Mouse (Mus musculus) ES-E14 (cell line): ENCODE data around the gene Rps27. TPM values are rescaled to one million over a fixed set of nuclear protein-coding genes. Genes with fewer than 3 reads are reported as not detected.
"Not testable (repeated sequence)": the region's sequence is repeated elsewhere in the genome, so short reads cannot be mapped to it uniquely, and the experiment has no call there.

Experiments
- DNase-seq: peaks from one replicate; pipeline ENCODE4 v3.0.0-alpha.2; 2013; ENCODE audit warnings: low read depth, low spot score
- H3K27ac ChIP-seq: 2 replicates; pipeline ENCODE4 v1.5.1; 2012; ENCODE audit warnings: low read depth, mild to moderate bottlenecking, low read length, moderate library complexity, mixed read lengths; ENCODE audit not compliant: poor library complexity, insufficient read depth, severe bottlenecking
- H3K36me3 ChIP-seq: 2 replicates; pipeline ENCODE4 v1.6.1; 2012; ENCODE audit warnings: mild to moderate bottlenecking, low read length, moderate library complexity, mixed read lengths; ENCODE audit not compliant: control insufficient read depth, poor library complexity, insufficient read depth, severe bottlenecking
- H3K4me1 ChIP-seq, 2 experiments: fragments of 150-350 bp in 1 of 2; sonication (generic) in 1 of 2; 2 replicates each; pipeline ENCODE4 v1.6.1; 2012; ENCODE audit warnings: low read length in 2 of 2, mild to moderate bottlenecking in 1 of 2, mixed read lengths in 1 of 2; ENCODE audit not compliant: control insufficient read depth in 2 of 2, insufficient read depth in 2 of 2, poor library complexity in 1 of 2
- H3K4me3 ChIP-seq, 2 experiments: fragments of 150-350 bp in 1 of 2; sonication (generic) in 1 of 2; 2 replicates each; pipeline ENCODE4 v1.5.1; 2012; ENCODE audit warnings: low read length in 2 of 2, low read depth in 1 of 2, mild to moderate bottlenecking in 1 of 2, mixed read lengths in 1 of 2; ENCODE audit not compliant: insufficient read depth in 1 of 2, poor library complexity in 1 of 2, severe bottlenecking in 1 of 2
- H3K9ac ChIP-seq: 2 replicates; pipeline ENCODE4 v1.6.1; 2012; ENCODE audit warnings: low read depth, mild to moderate bottlenecking, low read length, mixed read lengths; ENCODE audit not compliant: poor library complexity, insufficient read depth, severe bottlenecking
- H3K9me3 ChIP-seq: fragments of 150-350 bp; sonication (generic); 2 replicates; pipeline ENCODE4 v1.6.1; 2012; ENCODE audit warnings: low read depth, mild to moderate bottlenecking, low read length; ENCODE audit not compliant: control insufficient read depth, insufficient read depth
- CHD2 ChIP-seq: IDR thresholded peaks from 2 replicates; pipeline ENCODE4 v1.6.1; 2014; ENCODE audit warnings: mild to moderate bottlenecking, low read depth, low read length, inconsistent platforms
- HCFC1 ChIP-seq: IDR thresholded peaks from 2 replicates; pipeline ENCODE4 v1.6.1; 2012; ENCODE audit warnings: low read length, inconsistent platforms, borderline replicate concordance; ENCODE audit not compliant: insufficient read depth
- MAFK ChIP-seq: IDR thresholded peaks from 2 replicates; pipeline ENCODE4 v1.6.1; 2014; ENCODE audit warnings: mild to moderate bottlenecking, low read depth, low read length, inconsistent platforms; ENCODE audit not compliant: insufficient read depth
- ZC3H11A ChIP-seq: IDR thresholded peaks from 2 replicates; pipeline ENCODE4 v1.6.1; 2012; ENCODE audit warnings: low read depth, mild to moderate bottlenecking, inconsistent platforms, low read length, borderline replicate concordance
- ZNF384 ChIP-seq: IDR thresholded peaks from 2 replicates; pipeline ENCODE4 v1.6.1; 2012; ENCODE audit warnings: low read depth, low read length, inconsistent platforms
- in situ Hi-C, 2 experiments: fragments of 600-800 bp; cut with MboI; formaldehyde crosslinking; loops; one replicate each; pipeline ENCODE4 v1.15.1; 2025; ENCODE audit warnings: low sequenced_read_pairs in 2 of 2, inconsistent platforms in 1 of 2; ENCODE audit not compliant: unreplicated experiment in 2 of 2
- total RNA-seq: library from RNA; depleted of rRNA; stranded (reverse); fragments of 300-350 nt; gene quantifications from 2 replicates; pipeline ENCODE4 v1.2.3, GENCODE M21; 2012

The Rps27 gene
- total RNA-seq, 1 experiment = 3,820 TPM

GRCm38 (mm10) chr3:90255194-90255565 lies 41.7 kb upstream of the Rps27 start:
- no peak overlapping the region for H3K27ac ChIP-seq
- TF ChIP-seq MAFK (no peak), CHD2 (no peak)

GRCm38 (mm10) chr3:90254419-90255193 lies 41.2 kb upstream of the Rps27 start:
- H3K4me3 ChIP-seq = peak overlapping the region; percentile 96 to 97
- no peak for TF ChIP-seq ZC3H11A
- TF ChIP-seq MAFK = no peak
- no peak for TF ChIP-seq HCFC1
- TF ChIP-seq ZNF384 = no peak
- peak overlapping the region; percentile 91 for H3K9ac ChIP-seq
- DNase-seq = no peak
- H3K4me1 ChIP-seq = peaks cover 3 to 4% of the 10 kb centered on the region in 2 experiments; a peak in 3 of 4 replicates
- peak overlapping the region; percentile 62; the same call in 1 of the 2 replicates for H3K27ac ChIP-seq
- in situ Hi-C loops = no loop called here
- no peaks in the 10 kb centered on the region for H3K9me3 ChIP-seq
- H3K36me3 ChIP-seq = peaks cover 23% of the 10 kb centered on the region

More at GRCm38 (mm10) chr3:90255194-90255565, 41.7 kb upstream of the Rps27 start:
- Histone ChIP-seq H3K4me1 (peaks cover 3 to 4% of the 10 kb centered on the region in 2 experiments; a peak in 2 of 4 replicates), H3K4me3 (peak overlapping the region; percentile 96 to 97), H3K9ac (peak overlapping the region; percentile 91), H3K36me3 (peaks cover 27% of the 10 kb centered on the region), H3K9me3 (no peaks in the 10 kb centered on the region)
- no peak for DNase-seq
- in situ Hi-C loops = no loop called here

- Histone ChIP-seq H3K4me3 (peak within 1 kb of the TSS; percentile 96 to 97), H3K36me3 (peaks cover 15% of the 10 kb centered on the region), H3K9ac (peak within 1 kb of the TSS; percentile 91), H3K4me1 (peaks cover 3 to 4% of the 10 kb centered on the region in 2 experiments; a peak in 3 of 4 replicates), H3K27ac (peak within 1 kb of the TSS; percentile 62; the same call in 1 of the 2 replicates), H3K9me3 (no peaks in the 10 kb centered on the region)
- TF ChIP-seq CHD2 (no peak), HCFC1 (peak; percentile 98)
- DNase-seq = peak; percentile 93
- in situ Hi-C loops = no loop called here
Observed at GRCm38 (mm10) chr3:90253653-90254418, 40.4 kb upstream of the Rps27 start, which contains the start of gene Crtc2. TSS of gene Crtc2 (plus strand) at chr3:90254163.

- in situ Hi-C loops = not testable (repeated sequence)
Observed at GRCm38 (mm10) chr3:90253174-90253573, 39.7 kb upstream of the Rps27 start.

GRCm38 (mm10) chr3:90252659-90253058 lies 39.2 kb upstream of the Rps27 start:
- H3K9ac ChIP-seq, H3K9me3 ChIP-seq, H3K4me3 ChIP-seq, in situ Hi-C loops, H3K4me1 ChIP-seq, H3K27ac ChIP-seq, DNase-seq: not testable (repeated sequence)
- H3K36me3 ChIP-seq = peaks cover 15% of the 10 kb centered on the region

More at GRCm38 (mm10) chr3:90253174-90253573, 39.7 kb upstream of the Rps27 start:
- not testable (repeated sequence) for H3K9me3 ChIP-seq, H3K4me3 ChIP-seq, DNase-seq, H3K27ac ChIP-seq, H3K4me1 ChIP-seq, H3K9ac ChIP-seq
- peaks cover 15% of the 10 kb centered on the region for H3K36me3 ChIP-seq

- H3K36me3 ChIP-seq = peaks cover 11% of the 10 kb centered on the region
- in situ Hi-C loops, H3K4me1 ChIP-seq, H3K9me3 ChIP-seq, H3K4me3 ChIP-seq, H3K27ac ChIP-seq, DNase-seq, H3K9ac ChIP-seq: not testable (repeated sequence)
Observed at GRCm38 (mm10) chr3:90251731-90252226, 38.3 kb upstream of the Rps27 start.
